Mouse (Mus musculus): ENCODE data around the gene Gdf5. TPM values are rescaled to one million over a fixed set of nuclear protein-coding genes. Genes with fewer than 3 reads are reported as not detected.
A peak's percentile ranks its signal among the peaks of the same experiment; 100 is the strongest.

Gdf5 gene
- polyA plus RNA-seq (2012; rRNA removed), result 0.37 and 0.59 TPM in 2 replicates

- no peak for DNase-seq
- H3K4me1 ChIP-seq (ENCODE audit: control insufficient read depth, insufficient read depth, low read length), result no peaks in the 10 kb centered on the region
- TF ChIP-seq CTCF (IDR thresholded peaks at IDR 0.05; ENCODE audit: insufficient read depth, low read length) (no peak), POLR2A (IDR thresholded peaks at IDR 0.05; ENCODE audit: borderline replicate concordance, extremely low read depth, low read depth, low read length) (no peak)
- H3K4me3 ChIP-seq (replicated peaks; ENCODE audit: extremely low read depth, low read depth, low read length), result no peak within 1 kb of the TSS
- 36% methylated on average over 13 of the region's 13 CpGs for WGBS
These were observed at the start of gene Gdf5 for GRCm38 (mm10) chr2:155945124-155945523. Gene Gdf5, minus strand, starts transcription at chr2:155945367.

DNA sequence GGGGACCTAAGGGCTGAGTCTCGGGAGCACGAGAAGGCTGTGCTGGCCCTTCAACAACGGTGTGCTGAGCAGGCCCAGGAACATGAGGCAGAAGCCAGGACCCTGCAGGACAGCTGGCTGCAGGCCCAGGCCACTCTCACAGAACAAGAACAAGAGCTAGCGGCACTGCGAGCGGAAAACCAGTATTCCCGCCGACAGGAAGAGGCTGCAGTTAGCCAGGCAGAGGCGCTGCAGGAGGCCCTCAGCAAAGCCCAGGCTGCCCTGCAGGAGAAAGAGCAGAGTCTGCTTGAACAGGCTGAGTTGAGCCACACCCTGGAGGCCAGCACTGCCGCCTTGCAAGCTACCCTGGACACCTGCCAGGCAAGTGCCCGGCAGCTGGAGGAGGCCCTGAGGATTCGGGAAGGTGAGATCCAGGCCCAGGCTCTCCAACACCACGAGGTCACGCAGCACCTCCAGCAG is 46.7 kb upstream of the Gdf5 start:
- 58% methylated on average over 14 of the region's 14 CpGs for WGBS
- Histone ChIP-seq H3K4me1 (ENCODE audit: control insufficient read depth, insufficient read depth, low read length) (no peaks in the 10 kb centered on the region), H3K4me3 (replicated peaks; ENCODE audit: extremely low read depth, low read depth, low read length) (no peak overlapping the region)
- peak; percentile 58 for DNase-seq
- TF ChIP-seq POLR2A (IDR thresholded peaks at IDR 0.05; ENCODE audit: borderline replicate concordance, extremely low read depth, low read depth, low read length) (no peak), CTCF (IDR thresholded peaks at IDR 0.05; ENCODE audit: insufficient read depth, low read length) (no peak)

DNA sequence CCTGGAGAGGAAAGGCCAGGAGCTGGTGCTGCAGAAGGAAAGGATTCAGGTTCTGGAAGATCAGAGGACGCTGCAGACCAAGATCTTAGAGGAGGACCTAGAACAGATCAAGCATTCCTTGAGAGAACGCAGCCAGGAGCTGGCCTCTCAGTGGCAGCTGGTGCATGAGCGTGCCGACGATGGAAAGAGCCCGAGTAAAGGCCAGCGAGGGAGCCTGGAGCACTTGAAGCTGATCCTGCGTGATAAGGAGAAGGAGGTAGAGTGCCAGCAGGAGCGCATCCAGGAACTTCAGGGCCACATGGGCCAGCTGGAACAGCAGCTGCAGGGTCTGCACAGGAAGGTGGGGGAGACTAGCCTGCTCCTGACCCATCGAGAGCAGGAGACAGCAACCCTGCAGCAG is 46.0 kb upstream of the Gdf5 start:
- TF ChIP-seq POLR2A (IDR thresholded peaks at IDR 0.05; ENCODE audit: borderline replicate concordance, extremely low read depth, low read depth, low read length) (no peak), CTCF (IDR thresholded peaks at IDR 0.05; ENCODE audit: insufficient read depth, low read length) (no peak)
- WGBS, result 83% methylated on average over 10 of the region's 10 CpGs
- Histone ChIP-seq H3K4me3 (replicated peaks; ENCODE audit: extremely low read depth, low read depth, low read length) (no peak overlapping the region), H3K4me1 (ENCODE audit: control insufficient read depth, insufficient read depth, low read length) (no peaks in the 10 kb centered on the region)
- DNase-seq, result no peak

GRCm38 (mm10) chr2:155989085-155989484 is 43.9 kb upstream of the Gdf5 start:
- TF ChIP-seq CTCF (IDR thresholded peaks at IDR 0.05; ENCODE audit: insufficient read depth, low read length) (no peak), POLR2A (IDR thresholded peaks at IDR 0.05; ENCODE audit: borderline replicate concordance, extremely low read depth, low read depth, low read length) (no peak)
- no peak for DNase-seq
- Histone ChIP-seq H3K4me1 (ENCODE audit: control insufficient read depth, insufficient read depth, low read length) (no peaks in the 10 kb centered on the region), H3K4me3 (replicated peaks; ENCODE audit: extremely low read depth, low read depth, low read length) (no peak overlapping the region)
- WGBS, result 70% methylated on average over 4 of the region's 4 CpGs

- DNase-seq, result no peak
- Histone ChIP-seq H3K4me1 (ENCODE audit: control insufficient read depth, insufficient read depth, low read length) (no peaks in the 10 kb centered on the region), H3K4me3 (replicated peaks; ENCODE audit: extremely low read depth, low read depth, low read length) (no peak overlapping the region)
- TF ChIP-seq POLR2A (IDR thresholded peaks at IDR 0.05; ENCODE audit: borderline replicate concordance, extremely low read depth, low read depth, low read length), result no peak
- TF ChIP-seq CTCF (IDR thresholded peaks at IDR 0.05; ENCODE audit: insufficient read depth, low read length), result no peak
- WGBS, result 94% methylated on average over 6 of the region's 6 CpGs
These were observed 42.0 kb upstream of the Gdf5 start for GRCm38 (mm10) chr2:155987131-155987530.

DNA sequence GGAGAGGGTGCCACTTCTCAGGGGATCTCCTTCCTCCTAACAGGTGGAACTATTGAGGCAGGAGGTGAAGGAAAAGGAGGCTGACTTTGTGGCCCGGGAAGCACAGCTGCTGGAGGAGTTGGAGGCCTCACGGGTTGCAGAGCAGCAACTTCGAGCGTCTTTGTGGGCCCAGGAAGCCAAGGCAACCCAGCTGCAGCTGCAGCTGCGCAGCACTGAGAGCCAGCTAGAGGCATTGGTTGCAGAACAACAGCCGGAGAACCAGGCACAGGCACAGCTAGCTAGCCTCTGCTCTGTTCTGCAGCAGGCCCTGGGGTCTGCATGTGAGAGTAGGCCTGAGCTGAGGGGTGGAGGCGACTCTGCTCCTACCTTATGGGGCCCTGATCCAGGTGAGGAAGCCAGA is 40.6 kb upstream of the Gdf5 start:
- 89% methylated on average over 7 of the region's 7 CpGs for WGBS
- no peak for DNase-seq
- no peak for TF ChIP-seq CTCF (IDR thresholded peaks at IDR 0.05; ENCODE audit: insufficient read depth, low read length)
- TF ChIP-seq POLR2A (IDR thresholded peaks at IDR 0.05; ENCODE audit: borderline replicate concordance, extremely low read depth, low read depth, low read length), result no peak
- H3K4me1 ChIP-seq (ENCODE audit: control insufficient read depth, insufficient read depth, low read length), result no peaks in the 10 kb centered on the region
- no peak overlapping the region for H3K4me3 ChIP-seq (replicated peaks; ENCODE audit: extremely low read depth, low read depth, low read length)

DNA sequence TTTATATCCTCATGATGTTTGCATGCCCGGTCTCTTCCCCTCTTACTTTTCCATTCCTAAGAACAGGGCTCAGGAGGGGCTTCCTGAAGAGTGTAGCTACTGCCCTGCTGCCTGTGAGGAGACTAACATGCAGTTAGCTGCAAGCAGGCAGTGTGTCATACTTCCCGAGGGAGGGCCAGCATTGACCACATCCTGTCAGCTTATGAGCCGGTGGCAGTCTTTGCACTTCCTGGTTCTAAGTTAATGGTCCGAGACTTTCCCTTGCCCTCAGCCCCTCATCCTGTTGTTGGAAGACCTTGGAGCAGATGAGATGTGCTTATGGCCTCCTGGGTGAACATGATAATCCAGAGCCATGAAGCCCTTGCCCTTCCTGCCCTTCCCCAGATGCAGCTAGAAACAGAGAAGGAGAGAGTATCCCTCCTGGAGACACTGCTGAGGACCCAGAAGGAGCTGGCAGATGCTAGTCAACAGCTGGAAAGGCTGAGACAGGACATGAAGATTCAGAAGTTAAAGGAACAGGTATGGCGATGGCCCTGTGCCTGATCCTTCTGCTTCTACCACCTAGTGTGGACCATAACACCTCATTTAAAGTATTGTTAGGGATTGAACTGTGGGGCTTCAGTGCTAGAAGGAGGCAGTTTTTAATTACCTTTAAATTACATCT is 34.3 kb upstream of the Gdf5 start:
- Histone ChIP-seq H3K4me1 (ENCODE audit: control insufficient read depth, insufficient read depth, low read length) (no peaks in the 10 kb centered on the region), H3K4me3 (replicated peaks; ENCODE audit: extremely low read depth, low read depth, low read length) (peak overlapping the region; percentile 45)
- 49% methylated on average over 5 of the region's 5 CpGs for WGBS
- peak; percentile 17 for DNase-seq
- TF ChIP-seq CTCF (IDR thresholded peaks at IDR 0.05; ENCODE audit: insufficient read depth, low read length), result no peak
- 0 out of 2 replicates have a peak, but pooled peaks have one; percentile 34 for TF ChIP-seq POLR2A (IDR thresholded peaks at IDR 0.05; ENCODE audit: borderline replicate concordance, extremely low read depth, low read depth, low read length)

DNA sequence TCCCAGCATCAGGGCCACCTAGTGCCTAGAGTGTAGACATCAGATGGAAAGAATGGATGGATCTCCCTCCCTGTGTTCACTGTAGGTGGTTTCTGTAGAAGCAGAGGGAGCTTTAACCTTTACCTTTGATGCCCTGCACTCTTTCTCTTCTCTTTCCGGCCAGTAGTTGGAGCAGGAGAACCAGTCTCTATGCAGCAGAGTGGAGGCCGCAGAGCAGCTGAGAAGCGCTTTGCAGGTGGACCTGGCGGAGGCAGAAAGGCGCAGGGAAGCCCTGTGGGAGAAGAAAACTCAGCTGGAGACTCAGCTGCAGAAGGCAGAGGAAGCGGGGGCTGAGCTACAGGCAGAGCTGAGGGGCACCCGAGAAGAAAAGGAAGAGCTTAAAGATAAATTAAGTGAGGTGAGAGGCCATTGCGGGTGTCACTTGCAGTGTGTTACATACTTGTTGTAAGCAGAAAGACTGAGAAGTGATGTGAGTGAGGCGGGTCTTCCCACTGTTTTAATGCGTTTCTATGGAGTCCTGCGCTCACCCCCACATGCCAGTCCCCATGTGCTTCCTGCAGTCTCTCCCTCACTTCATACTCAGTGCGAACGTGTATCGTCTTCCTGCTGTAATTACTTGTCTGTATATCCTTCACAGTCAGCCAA is 29.0 kb upstream of the Gdf5 start:
- no peak for DNase-seq
- Histone ChIP-seq H3K4me1 (ENCODE audit: control insufficient read depth, insufficient read depth, low read length) (no peaks in the 10 kb centered on the region), H3K4me3 (replicated peaks; ENCODE audit: extremely low read depth, low read depth, low read length) (no peak overlapping the region)
- TF ChIP-seq CTCF (IDR thresholded peaks at IDR 0.05; ENCODE audit: insufficient read depth, low read length), result no peak
- WGBS, result 73% methylated on average over 14 of the region's 14 CpGs

DNA sequence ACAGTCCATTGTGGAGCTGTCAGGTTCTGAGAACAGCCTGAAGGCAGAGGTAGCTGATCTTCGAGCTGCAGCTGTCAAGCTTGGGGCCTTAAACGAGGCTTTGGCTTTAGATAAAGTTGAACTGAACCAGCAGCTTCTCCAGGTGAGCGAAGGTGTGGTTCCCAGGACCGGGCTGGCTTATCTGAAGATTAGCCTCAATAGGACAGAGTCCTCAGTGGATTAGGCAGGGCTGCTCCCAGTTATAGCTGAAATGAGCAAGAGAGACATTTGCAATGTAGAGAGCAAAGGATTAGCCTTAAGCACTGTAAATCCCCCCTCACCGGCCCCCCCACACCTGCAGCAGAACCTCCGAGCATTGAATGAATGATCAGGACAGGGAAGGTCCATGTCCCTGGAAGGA is 28.2 kb upstream of the Gdf5 start:
- DNase-seq, result no peak
- 91% methylated on average over 6 of the region's 6 CpGs for WGBS
- Histone ChIP-seq H3K4me3 (replicated peaks; ENCODE audit: extremely low read depth, low read depth, low read length) (no peak overlapping the region), H3K4me1 (ENCODE audit: control insufficient read depth, insufficient read depth, low read length) (no peaks in the 10 kb centered on the region)
- TF ChIP-seq CTCF (IDR thresholded peaks at IDR 0.05; ENCODE audit: insufficient read depth, low read length) (no peak), POLR2A (IDR thresholded peaks at IDR 0.05; ENCODE audit: borderline replicate concordance, extremely low read depth, low read depth, low read length) (no peak)

- TF ChIP-seq CTCF (IDR thresholded peaks at IDR 0.05; ENCODE audit: insufficient read depth, low read length), result no peak
- no peak for TF ChIP-seq POLR2A (IDR thresholded peaks at IDR 0.05; ENCODE audit: borderline replicate concordance, extremely low read depth, low read depth, low read length)
These were observed 17.8 kb upstream of the Gdf5 start for GRCm38 (mm10) chr2:155962991-155963390.

More at GRCm38 (mm10) chr2:155962991-155963390, 17.8 kb upstream of the Gdf5 start:
- 20% methylated on average over 1 of the region's 1 CpGs for WGBS
- DNase-seq, result no peak
- no peak overlapping the region for H3K4me3 ChIP-seq (replicated peaks; ENCODE audit: extremely low read depth, low read depth, low read length)
- H3K4me1 ChIP-seq (ENCODE audit: control insufficient read depth, insufficient read depth, low read length), result no peaks in the 10 kb centered on the region
